Mouse (Mus musculus) embryonic facial prominence, embryonic 11.5 days (tissue): ENCODE measurements at regions not wholly inside any gene's neighbourhood (a gene's known extent, or its start where the extent isn't known, plus 50 kb on each side); places are given as distances from the start of the nearest gene placed in this dataset.
A peak's percentile ranks its signal among the peaks of the same experiment; 100 is the strongest.

ENCODE experiments used
- ATAC-seq: fragments of 200-750 bp; cut with Nextera tagmentation; replicated peaks from 2 replicates; pipeline ENCODE4 v1.8.0; 2017; ENCODE audit warnings: low read depth; ENCODE audit not compliant: insufficient number of reproducible peaks, low FRiP score, low TSS enrichment
- DNase-seq: peaks from one replicate; pipeline ENCODE4 v3.0.0-alpha.2; 2015; ENCODE audit warnings: low spot score
- H3K27ac ChIP-seq: fragments of 300-500 bp; sonication (generic); replicated peaks from 2 replicates; pipeline ENCODE4 v1.5.1; 2014; ENCODE audit warnings: mild to moderate bottlenecking, low read depth, low read length, control low read depth
- H3K27me3 ChIP-seq: fragments of 300-500 bp; sonication (generic); 2 replicates; pipeline ENCODE4 v1.6.1; 2014; ENCODE audit warnings: mild to moderate bottlenecking, low read length, moderate library complexity, mixed read lengths; ENCODE audit not compliant: control insufficient read depth, insufficient read depth
- H3K36me3 ChIP-seq: fragments of 300-500 bp; sonication (generic); replicated peaks from 2 replicates; pipeline ENCODE4 v1.6.1; 2014; ENCODE audit warnings: low read depth, mild to moderate bottlenecking, low read length, moderate library complexity, mixed read lengths; ENCODE audit not compliant: control insufficient read depth, insufficient read depth
- H3K4me1 ChIP-seq: fragments of 300-500 bp; sonication (generic); 2 replicates; pipeline ENCODE4 v1.6.1; 2014; ENCODE audit warnings: low read length, mixed read lengths; ENCODE audit not compliant: control insufficient read depth, insufficient read depth
- H3K4me2 ChIP-seq: fragments of 300-500 bp; sonication (generic); 2 replicates; pipeline ENCODE4 v1.6.1; 2014; ENCODE audit warnings: low read depth, mild to moderate bottlenecking, control low read depth, low read length, moderate library complexity
- H3K4me3 ChIP-seq: fragments of 300-500 bp; sonication (generic); 2 replicates; pipeline ENCODE4 v1.5.1; 2014; ENCODE audit warnings: low read depth, low read length, control low read depth
- H3K9ac ChIP-seq: fragments of 300-500 bp; sonication (generic); replicated peaks from 2 replicates; pipeline ENCODE4 v1.6.1; 2014; ENCODE audit warnings: mild to moderate bottlenecking, control low read depth, low read length
- H3K9me3 ChIP-seq: fragments of 300-500 bp; sonication (generic); replicated peaks from 2 replicates; pipeline ENCODE4 v1.6.1; 2016; ENCODE audit warnings: mild to moderate bottlenecking, low read length, inconsistent platforms, mixed read lengths; ENCODE audit not compliant: control insufficient read depth
- WGBS: fragments of 180-500 bp; shearing (Covaris S2); extraction: QIAGEN DNeasy Blood & Tissue Kit; methylation state at CpG from one replicate; pipeline ENCODE4 v1.1.7; 2014; 5-methylcytosine and 5-hydroxymethylcytosine counted together

GRCm38 (mm10) chr4:70952671-70953070, 417.9 kb upstream of the Megf9 start:
- Histone ChIP-seq H3K4me1 (no peaks in the 10 kb centered on the region), H3K36me3 (no peaks in the 10 kb centered on the region), H3K27me3 (no peaks in the 10 kb centered on the region), H3K4me3 (no peak overlapping the region), H3K27ac (no peak overlapping the region), H3K4me2 (no peak overlapping the region), H3K9me3 (no peaks in the 10 kb centered on the region), H3K9ac (no peak overlapping the region)
- no peak for DNase-seq
- WGBS = 79% methylated on average over 2 of the region's 2 CpGs
- no peak for ATAC-seq

DNA sequence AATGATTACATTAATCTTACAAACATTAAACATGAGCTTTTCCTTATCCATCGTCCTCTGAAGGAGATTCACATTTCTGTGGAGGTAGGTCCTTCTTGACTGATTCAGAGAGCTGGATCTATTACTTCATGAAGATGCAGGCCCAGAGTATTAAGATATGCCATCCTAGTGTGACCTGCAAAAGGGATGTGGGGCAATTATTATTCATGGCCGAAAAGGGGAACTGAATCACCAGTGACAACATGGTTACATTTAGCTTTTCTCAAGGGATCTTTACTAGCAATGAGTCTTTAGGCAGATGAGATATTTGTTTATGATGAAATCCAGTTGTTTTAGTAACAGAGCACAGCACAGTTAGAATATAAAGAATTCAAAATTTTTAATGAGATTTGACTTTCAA, 405.4 kb upstream of the Megf9 start:
- Histone ChIP-seq H3K4me2 (no peak overlapping the region), H3K9me3 (no peaks in the 10 kb centered on the region), H3K27me3 (no peaks in the 10 kb centered on the region), H3K4me1 (no peaks in the 10 kb centered on the region), H3K36me3 (no peaks in the 10 kb centered on the region), H3K9ac (no peak overlapping the region), H3K27ac (no peak overlapping the region), H3K4me3 (no peak overlapping the region)
- ATAC-seq (no peak), DNase-seq (no peak)
- WGBS = 89% methylated on average over 2 of the region's 2 CpGs

DNA sequence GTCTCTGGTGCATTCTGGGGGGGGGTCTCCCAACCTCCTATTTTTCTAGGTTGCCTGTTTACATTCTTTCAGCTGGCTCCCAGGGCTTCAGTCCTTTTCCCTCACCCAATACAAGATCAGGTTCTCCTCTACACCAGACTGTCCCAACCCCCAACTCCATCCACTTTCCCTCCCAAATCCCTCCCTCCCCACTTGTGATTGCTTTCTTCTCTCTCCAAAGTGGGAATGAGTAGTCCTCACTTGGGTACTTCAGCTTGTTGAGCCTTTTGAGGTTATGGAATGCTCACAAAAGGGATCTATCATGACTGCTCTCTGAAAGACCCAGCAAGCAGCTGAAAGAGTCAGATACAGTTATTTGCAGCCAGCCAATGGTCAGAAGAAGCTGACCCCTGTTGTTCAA, 399.3 kb upstream of the Megf9 start:
- DNase-seq = no peak
- H3K27ac ChIP-seq = no peak overlapping the region
- H3K4me2 ChIP-seq = no peak overlapping the region
- no peaks in the 10 kb centered on the region for H3K4me1 ChIP-seq
- no peaks in the 10 kb centered on the region for H3K9me3 ChIP-seq
- H3K36me3 ChIP-seq = no peaks in the 10 kb centered on the region
- no peak overlapping the region for H3K4me3 ChIP-seq
- no peak for ATAC-seq
- no peaks in the 10 kb centered on the region for H3K27me3 ChIP-seq
- no peak overlapping the region for H3K9ac ChIP-seq

- no peak for ATAC-seq
- no peak overlapping the region for H3K9ac ChIP-seq
Observed at GRCm38 (mm10) chr4:70921972-70922692, 387.3 kb upstream of the Megf9 start.

DNA sequence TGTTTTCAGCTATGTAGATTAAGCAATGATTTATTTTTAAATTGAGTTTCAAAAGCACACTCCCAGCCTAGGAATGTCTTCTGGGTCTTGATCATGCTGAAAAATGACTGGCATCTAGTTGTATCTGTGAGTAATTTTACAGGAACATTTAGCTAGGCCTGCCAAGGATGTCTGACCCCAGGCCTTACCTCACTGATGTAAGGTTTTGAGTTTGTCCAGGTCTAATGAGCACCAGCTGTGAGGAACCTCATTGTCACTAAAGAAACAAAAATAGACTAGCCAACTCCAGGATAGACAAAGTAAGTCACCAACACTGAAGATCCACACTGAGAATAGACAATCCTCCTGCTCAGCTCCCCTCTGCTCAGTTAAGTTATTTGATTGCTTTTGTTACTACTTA, 379.8 kb upstream of the Megf9 start:
- Histone ChIP-seq H3K27me3 (no peaks in the 10 kb centered on the region), H3K9ac (no peak overlapping the region), H3K4me2 (no peak overlapping the region), H3K4me1 (no peaks in the 10 kb centered on the region), H3K36me3 (no peaks in the 10 kb centered on the region), H3K9me3 (no peaks in the 10 kb centered on the region), H3K4me3 (no peak overlapping the region), H3K27ac (no peak overlapping the region)
- ATAC-seq = no peak
- DNase-seq = peak; percentile 53

More at GRCm38 (mm10) chr4:70921972-70922692, 387.3 kb upstream of the Megf9 start:
- 58% methylated on average over 3 of the region's 3 CpGs for WGBS
- no peak overlapping the region for H3K27ac ChIP-seq
- H3K4me3 ChIP-seq = no peak overlapping the region
- H3K4me2 ChIP-seq = no peak overlapping the region
- no peaks in the 10 kb centered on the region for H3K4me1 ChIP-seq
- no peaks in the 10 kb centered on the region for H3K9me3 ChIP-seq
- DNase-seq = no peak
- no peaks in the 10 kb centered on the region for H3K36me3 ChIP-seq
- no peaks in the 10 kb centered on the region for H3K27me3 ChIP-seq

- Histone ChIP-seq H3K9me3 (no peaks in the 10 kb centered on the region), H3K4me3 (no peak overlapping the region), H3K27me3 (no peaks in the 10 kb centered on the region), H3K4me1 (no peaks in the 10 kb centered on the region), H3K4me2 (no peak overlapping the region), H3K9ac (no peak overlapping the region), H3K36me3 (no peaks in the 10 kb centered on the region), H3K27ac (no peak overlapping the region)
- DNase-seq (peak; percentile 51), ATAC-seq (no peak; the same call in 1 of the 2 replicates)
- 42% methylated on average over 3 of the region's 3 CpGs for WGBS
Observed at GRCm38 (mm10) chr4:70906771-70907749, 372.3 kb upstream of the Megf9 start.
